Mouse (Mus musculus): ENCODE results near the gene Ubl4a. TPM values are rescaled to one million over a fixed set of nuclear protein-coding genes. Genes with fewer than 3 reads are reported as not detected.

Ubl4a gene
- polyA plus RNA-seq (2015; fragmentation: Nextera tagmentation; extraction: Ambion mirVana): 65.2 TPM in 2 replicates

DNA sequence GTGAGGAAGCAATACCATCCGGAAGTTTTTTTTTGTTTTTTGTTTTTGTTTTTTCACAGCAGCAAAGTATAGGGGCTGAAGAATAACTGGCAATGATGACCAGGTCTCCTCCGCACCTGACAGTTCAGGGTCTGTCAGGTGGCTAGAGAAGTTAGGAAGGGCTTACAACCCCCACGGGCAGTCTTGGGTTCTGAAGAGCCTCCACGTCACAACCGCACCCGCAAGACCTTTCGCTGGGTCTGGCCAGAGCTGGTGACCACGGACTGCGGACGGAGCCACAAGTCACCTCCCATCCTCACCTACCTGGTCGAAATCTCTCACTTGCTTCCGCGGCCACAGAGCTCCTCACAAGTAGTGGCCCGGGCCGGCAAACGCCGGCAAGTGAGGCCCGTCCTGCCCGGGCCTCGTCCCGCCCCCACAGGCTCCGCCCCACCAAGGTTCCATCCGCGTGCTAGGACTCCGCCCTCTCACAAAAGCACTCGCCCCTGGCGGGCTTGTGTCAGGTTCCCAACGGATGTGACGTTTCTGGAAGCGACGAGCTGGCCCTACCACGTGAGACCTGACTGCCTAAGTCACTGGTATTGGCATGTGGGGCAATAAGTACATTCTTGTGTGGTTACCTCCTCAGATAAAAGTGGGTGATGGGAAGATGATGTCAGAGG, at the start of gene Ubl4a, which contains the start of gene Slc10a3:
Gene Ubl4a, minus strand, starts transcription at position 331 of the 662 bp plus-strand sequence.
Gene Slc10a3, minus strand, starts transcription at position 462 of the 662 bp plus-strand sequence.
- peak; percentile 92 for ATAC-seq (replicated peaks; ENCODE audit: low FRiP score, low read depth)
- no peaks in the 10 kb centered on the region for H3K9me3 ChIP-seq (replicated peaks; ENCODE audit: low read length)
- WGBS: 27% methylated on average over 32 of the region's 32 CpGs

DNA sequence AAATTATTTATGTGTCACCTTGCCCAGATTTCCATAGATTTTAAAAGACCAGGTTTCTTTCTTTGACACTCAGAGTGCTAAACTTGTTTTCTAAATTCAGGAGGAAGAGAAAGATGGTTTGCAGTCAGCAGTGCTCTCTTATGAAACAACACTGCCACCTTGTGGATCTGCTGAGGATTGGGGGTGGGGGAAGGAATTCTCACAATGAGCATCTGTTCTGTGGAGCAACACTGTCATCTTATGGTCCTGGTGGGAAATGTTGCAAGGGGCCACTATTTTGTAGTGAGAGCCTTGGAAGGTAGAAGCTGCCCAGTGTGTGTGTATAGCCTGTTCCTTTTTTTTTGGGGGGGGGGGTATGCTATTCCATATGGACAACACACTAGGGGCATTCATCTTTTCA, 40.4 kb upstream of the Ubl4a start:
- Histone ChIP-seq H3K4me2 (ENCODE audit: low read length) (no peak overlapping the region), H3K4me1 (replicated peaks; ENCODE audit: insufficient read depth, low read length) (no peaks in the 10 kb centered on the region), H3K4me3 (replicated peaks; ENCODE audit: low read depth, low read length) (no peak overlapping the region), H3K9me3 (replicated peaks; ENCODE audit: low read length) (no peaks in the 10 kb centered on the region), H3K36me3 (ENCODE audit: insufficient read depth, low read length) (no peaks in the 10 kb centered on the region), H3K27me3 (ENCODE audit: insufficient read depth, low read length) (no peaks in the 10 kb centered on the region), H3K27ac (no peak overlapping the region), H3K9ac (ENCODE audit: low read depth, low read length) (no peak overlapping the region)
- peak; percentile 87 for DNase-seq (ENCODE audit: low spot score)
- TF ChIP-seq CTCF (IDR thresholded peaks at IDR 0.05; ENCODE audit: low read depth): peak; percentile 98
- ATAC-seq (replicated peaks; ENCODE audit: low FRiP score, low read depth): peak; percentile 66

More for the DNA sequence above, at the start of gene Ubl4a, which contains the start of gene Slc10a3:
- H3K4me1 ChIP-seq (replicated peaks; ENCODE audit: insufficient read depth, low read length): no peaks in the 10 kb centered on the region
- no peak within 1 kb of the TSS for H3K27ac ChIP-seq
- H3K4me2 ChIP-seq (ENCODE audit: low read length): peak within 1 kb of the TSS; percentile 65
- TF ChIP-seq CTCF (IDR thresholded peaks at IDR 0.05; ENCODE audit: low read depth): no peak
- peak within 1 kb of the TSS; percentile 37 for H3K4me3 ChIP-seq (replicated peaks; ENCODE audit: low read depth, low read length)
- H3K36me3 ChIP-seq (ENCODE audit: insufficient read depth, low read length): no peaks in the 10 kb centered on the region
- DNase-seq (ENCODE audit: low spot score): peak; percentile 89
- no peaks in the 10 kb centered on the region for H3K27me3 ChIP-seq (ENCODE audit: insufficient read depth, low read length)
- H3K9ac ChIP-seq (ENCODE audit: low read depth, low read length): peak within 1 kb of the TSS; percentile 51

DNA sequence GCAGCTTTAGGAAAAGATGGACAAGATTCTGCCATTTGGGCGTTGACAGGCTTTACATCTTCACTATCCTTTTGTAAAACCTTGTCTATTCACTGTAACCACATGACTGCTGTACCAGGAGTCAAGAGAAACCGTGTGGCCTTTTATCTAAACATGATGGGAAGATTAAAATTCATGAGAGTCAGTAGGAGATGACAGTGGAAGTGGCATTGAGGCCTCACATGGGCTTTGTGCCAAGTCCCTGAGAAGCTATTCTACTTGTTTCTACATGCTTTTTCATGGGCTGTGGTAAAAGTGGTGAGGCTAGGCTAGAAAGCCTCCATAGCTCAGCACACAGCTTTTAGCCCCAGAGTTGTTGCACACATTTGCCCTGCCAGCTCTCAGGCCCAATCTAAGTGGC, 35.3 kb upstream of the Ubl4a start:
- H3K4me1 ChIP-seq (replicated peaks; ENCODE audit: insufficient read depth, low read length): no peaks in the 10 kb centered on the region
- no peak overlapping the region for H3K9ac ChIP-seq (ENCODE audit: low read depth, low read length)
- no peaks in the 10 kb centered on the region for H3K36me3 ChIP-seq (ENCODE audit: insufficient read depth, low read length)
- DNase-seq (ENCODE audit: low spot score): no peak
- H3K4me2 ChIP-seq (ENCODE audit: low read length): no peak overlapping the region
- no peak for ATAC-seq (replicated peaks; ENCODE audit: low FRiP score, low read depth)
- H3K9me3 ChIP-seq (replicated peaks; ENCODE audit: low read length): no peaks in the 10 kb centered on the region
- no peak for TF ChIP-seq CTCF (IDR thresholded peaks at IDR 0.05; ENCODE audit: low read depth)
- no peak overlapping the region for H3K27ac ChIP-seq
- H3K27me3 ChIP-seq (ENCODE audit: insufficient read depth, low read length): no peaks in the 10 kb centered on the region
- H3K4me3 ChIP-seq (replicated peaks; ENCODE audit: low read depth, low read length): no peak overlapping the region
- WGBS: 48% methylated on average over 2 of the region's 2 CpGs

DNA sequence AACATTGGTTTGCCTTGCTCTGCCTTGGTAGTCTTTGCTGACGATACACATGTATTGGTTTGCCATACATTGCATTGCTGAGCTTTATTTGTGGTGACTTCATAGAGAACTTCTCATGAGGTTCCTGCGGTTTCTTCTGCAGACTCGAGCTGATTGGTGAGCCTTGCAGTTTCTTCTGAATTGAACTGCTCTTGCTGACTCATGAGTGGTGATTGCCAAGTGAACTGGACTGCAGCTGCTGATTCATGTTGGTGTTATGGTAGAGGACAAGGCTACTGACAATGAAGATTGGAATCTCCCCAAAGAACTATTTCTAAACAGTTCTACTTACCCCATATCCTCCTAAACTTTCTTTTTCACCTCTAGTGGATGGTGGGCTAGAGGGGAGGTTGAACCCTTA, 27.1 kb upstream of the Ubl4a start:
- no peaks in the 10 kb centered on the region for H3K27me3 ChIP-seq (ENCODE audit: insufficient read depth, low read length)
- ATAC-seq (replicated peaks; ENCODE audit: low FRiP score, low read depth): no peak
- H3K36me3 ChIP-seq (ENCODE audit: insufficient read depth, low read length): no peaks in the 10 kb centered on the region
- no peak for DNase-seq (ENCODE audit: low spot score)
- no peak overlapping the region for H3K27ac ChIP-seq
- H3K4me1 ChIP-seq (replicated peaks; ENCODE audit: insufficient read depth, low read length): no peaks in the 10 kb centered on the region
- WGBS: 86% methylated on average over 3 of the region's 3 CpGs
- no peak for TF ChIP-seq CTCF (IDR thresholded peaks at IDR 0.05; ENCODE audit: low read depth)
- no peaks in the 10 kb centered on the region for H3K9me3 ChIP-seq (replicated peaks; ENCODE audit: low read length)
- H3K9ac ChIP-seq (ENCODE audit: low read depth, low read length): no peak overlapping the region
- H3K4me3 ChIP-seq (replicated peaks; ENCODE audit: low read depth, low read length): no peak overlapping the region
- H3K4me2 ChIP-seq (ENCODE audit: low read length): no peak overlapping the region

DNA sequence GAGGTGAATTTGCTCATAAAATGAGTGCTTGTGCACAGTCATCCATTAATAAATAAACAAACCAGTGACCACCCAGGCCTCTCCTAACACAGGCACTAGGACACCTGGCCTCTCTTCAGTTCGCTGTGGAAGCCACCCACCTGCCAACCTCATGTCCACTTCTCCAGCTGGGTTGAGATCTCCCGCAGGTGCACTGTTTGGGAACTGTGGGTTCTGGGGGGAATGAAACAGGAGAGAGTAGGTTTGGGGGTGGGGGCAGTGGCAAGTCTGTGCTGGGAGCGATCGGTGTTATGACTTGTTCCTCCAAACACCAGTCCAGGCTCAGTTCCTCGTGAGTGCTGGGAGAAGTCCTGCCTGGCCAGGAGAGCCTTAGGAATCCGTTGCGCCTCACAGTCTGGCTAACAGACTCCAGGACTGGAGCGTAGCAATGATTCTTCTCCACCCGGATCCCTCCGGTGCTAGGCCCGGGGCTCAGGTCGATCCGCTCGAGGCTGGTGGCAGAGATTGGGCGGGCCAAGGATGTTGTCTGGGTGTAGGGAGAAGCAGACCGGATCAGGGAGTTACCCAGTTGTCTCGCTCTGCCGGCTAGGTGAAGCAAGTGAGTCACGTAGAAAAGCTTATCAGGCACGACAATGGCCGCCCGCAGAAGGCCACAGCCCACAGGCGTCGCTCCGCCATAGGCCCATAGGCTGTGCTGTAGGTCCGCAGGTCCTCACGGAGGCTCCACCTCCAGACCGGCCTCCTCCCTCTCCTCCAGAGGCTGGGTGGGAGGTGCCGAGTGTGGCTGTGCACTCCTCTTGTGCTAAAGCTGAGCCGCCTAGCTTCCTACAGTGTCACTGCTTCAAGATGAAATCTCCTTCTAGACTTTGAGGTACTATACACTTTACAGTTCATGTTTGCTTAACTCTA, 19.8 kb upstream of the Ubl4a start, which contains the start of the genes Fam3a and Ikbkg:
Gene Fam3a, minus strand, starts transcription at position 738 of the 909 bp plus-strand sequence.
Gene Ikbkg, plus strand, starts transcription at position 756 of the 909 bp plus-strand sequence.
- Histone ChIP-seq H3K36me3 (ENCODE audit: insufficient read depth, low read length) (no peaks in the 10 kb centered on the region), H3K4me3 (replicated peaks; ENCODE audit: low read depth, low read length) (peak within 1 kb of the TSS; percentile 51), H3K27ac (peak within 1 kb of the TSS; percentile 93), H3K4me1 (replicated peaks; ENCODE audit: insufficient read depth, low read length) (no peaks in the 10 kb centered on the region), H3K9me3 (replicated peaks; ENCODE audit: low read length) (no peaks in the 10 kb centered on the region), H3K27me3 (ENCODE audit: insufficient read depth, low read length) (no peaks in the 10 kb centered on the region), H3K9ac (ENCODE audit: low read depth, low read length) (peak within 1 kb of the TSS; percentile 74), H3K4me2 (ENCODE audit: low read length) (peak within 1 kb of the TSS; percentile 57)
- peak; percentile 100 for ATAC-seq (replicated peaks; ENCODE audit: low FRiP score, low read depth)
- TF ChIP-seq CTCF (IDR thresholded peaks at IDR 0.05; ENCODE audit: low read depth): peak; percentile 71
- 25% methylated on average over 30 of the region's 30 CpGs for WGBS
- DNase-seq (ENCODE audit: low spot score): peak; percentile 94

DNA sequence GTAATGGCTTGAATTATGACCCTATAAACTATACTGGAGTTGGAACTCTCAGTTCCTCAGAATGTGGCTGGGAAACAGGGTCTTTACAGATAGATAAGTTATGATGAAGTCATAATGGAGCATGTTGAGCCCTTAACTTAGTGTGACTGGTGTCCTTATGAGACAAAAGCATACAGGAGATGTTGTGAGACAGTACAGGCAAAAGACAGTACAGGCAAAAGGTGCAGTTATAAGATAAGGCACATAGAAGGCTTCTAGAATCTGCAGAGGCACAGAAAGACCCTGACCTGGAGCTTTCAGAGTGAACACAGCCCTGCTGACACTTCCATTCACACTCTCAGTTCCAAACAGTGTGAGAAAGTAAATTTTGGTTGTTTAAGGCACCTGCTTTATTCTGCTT, 15.1 kb upstream of the Ubl4a start:
- no peaks in the 10 kb centered on the region for H3K4me1 ChIP-seq (replicated peaks; ENCODE audit: insufficient read depth, low read length)
- no peaks in the 10 kb centered on the region for H3K27me3 ChIP-seq (ENCODE audit: insufficient read depth, low read length)
- no peak overlapping the region for H3K4me2 ChIP-seq (ENCODE audit: low read length)
- no peak for ATAC-seq (replicated peaks; ENCODE audit: low FRiP score, low read depth)
- H3K9ac ChIP-seq (ENCODE audit: low read depth, low read length): no peak overlapping the region
- H3K9me3 ChIP-seq (replicated peaks; ENCODE audit: low read length): no peaks in the 10 kb centered on the region
- H3K4me3 ChIP-seq (replicated peaks; ENCODE audit: low read depth, low read length): no peak overlapping the region
- 0 out of 2 replicates have a peak, but pooled peaks cover 5% of the 10 kb centered on the region for H3K36me3 ChIP-seq (ENCODE audit: insufficient read depth, low read length)
- TF ChIP-seq CTCF (IDR thresholded peaks at IDR 0.05; ENCODE audit: low read depth): no peak
- no peak overlapping the region for H3K27ac ChIP-seq
- DNase-seq (ENCODE audit: low spot score): no peak
